9 mouse cellular contexts compared by ENCODE assay signal in the genomic region with DNA sequence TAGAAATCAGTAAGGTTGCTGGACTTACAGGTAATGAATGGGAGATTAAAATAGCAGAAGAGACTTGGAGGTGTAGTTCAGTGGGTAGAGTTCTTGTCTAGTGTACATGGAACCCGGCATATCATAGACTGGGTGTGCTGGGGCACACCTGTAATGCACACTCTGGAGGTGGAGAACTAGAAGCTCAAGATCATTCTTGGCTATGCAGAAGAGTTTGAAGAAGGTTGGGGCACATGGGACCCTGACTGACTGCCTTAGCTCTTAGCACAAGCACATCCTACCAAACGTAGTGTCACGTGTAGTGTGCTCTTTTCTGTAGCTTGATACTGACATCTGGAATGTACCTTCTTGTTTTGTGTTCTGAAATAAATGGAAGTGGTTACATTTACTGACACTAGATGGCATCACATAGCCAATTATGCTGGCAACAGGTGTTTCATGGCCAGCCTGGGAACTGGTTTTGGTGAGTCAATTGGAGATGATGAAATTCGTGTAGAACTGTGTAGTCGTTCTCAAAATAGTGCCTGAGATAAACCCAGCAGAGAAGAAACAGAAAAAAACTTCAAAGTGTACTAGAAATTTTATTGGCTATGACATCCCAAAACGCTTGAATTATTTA. TPM values are rescaled to one million over a fixed set of nuclear protein-coding genes. Genes with fewer than 3 reads are reported as not detected.
DNase-seq lines count a peak whose midpoint lies in the region; ATAC-seq and TF ChIP-seq lines count a peak whose summit lies in the region.
"Had no signal": no experiment of that assay in that cellular context is flagged by ENCODE, and none has a peak within 500 bp of the region (broad histone marks: within the 10 kb centered on the region; RNA-seq: fewer than 3 reads in every experiment).

No protein-coding gene starts in this region.

- ATAC-seq in kidney, embryonic 15.5 days (replicated peaks; ENCODE audit: low FRiP score), result no peak
- ATAC-seq in midbrain, embryonic 11.5 days (ENCODE audit: low FRiP score), result 0 out of 2 replicates have a peak, but pooled peaks have one; percentile 33

- peak; percentile 65 for DNase-seq in kidney, adult 9 months
- peak; percentile 51 for DNase-seq in CD4-positive helper T cell, adult 2 months (ENCODE audit: low read depth, low spot score)
- peak; percentile 68 for DNase-seq in MEL (ENCODE audit: low read depth, low spot score)
- peak; percentile 54 for DNase-seq in forelimb bud, embryonic 11.5 days (ENCODE audit: low read depth, low spot score)
- DNase-seq in midbrain, embryonic 11.5 days (ENCODE audit: low spot score, missing footprints), result peak; percentile 87
- DNase-seq in ovary, adult 18-20 months (ENCODE audit: low spot score), result no peak

- H3K27me3 ChIP-seq in kidney, embryonic 15.5 days, result no peaks in the 10 kb centered on the region
- H3K27me3 ChIP-seq in MEL (ENCODE audit: control insufficient read depth in 1 of 2, insufficient read depth in 2 of 2, low read length in 2 of 2), result no peaks in the 10 kb centered on the region; a peak in 2 of 4 replicates
- no peaks in the 10 kb centered on the region for H3K27me3 ChIP-seq in midbrain, embryonic 11.5 days (ENCODE audit: control insufficient read depth, insufficient read depth, low read length)
- H3K27me3 ChIP-seq: heart, embryonic 13.5 days; neural tube, embryonic 12.5 days had no signal

- no peak overlapping the region for H3K27ac ChIP-seq in kidney, embryonic 15.5 days
- H3K27ac ChIP-seq in MEL (ENCODE audit: control insufficient read depth, low read depth, low read length), result no peak overlapping the region
- no peak overlapping the region for H3K27ac ChIP-seq in midbrain, embryonic 11.5 days (ENCODE audit: low read depth, low read length)
- H3K27ac ChIP-seq: heart, embryonic 13.5 days; neural tube, embryonic 12.5 days had no signal

- peak; percentile 96 for TF ChIP-seq RAD21 in MEL (IDR thresholded peaks at IDR 0.05; ENCODE audit: low read depth, low read length)

- H3K9me3 ChIP-seq in kidney, embryonic 15.5 days (replicated peaks), result no peaks in the 10 kb centered on the region
- H3K9me3 ChIP-seq in MEL (replicated peaks; ENCODE audit: insufficient read depth, low read length), result no peaks in the 10 kb centered on the region
- no peaks in the 10 kb centered on the region for H3K9me3 ChIP-seq in midbrain, embryonic 11.5 days (ENCODE audit: control insufficient read depth, low read length)
- H3K9me3 ChIP-seq: heart, embryonic 13.5 days; neural tube, embryonic 12.5 days had no signal

- no peak for TF ChIP-seq EP300 in MEL (IDR thresholded peaks at IDR 0.05; ENCODE audit: low read depth in 1 of 2, low read length in 2 of 2)

- TF ChIP-seq POLR2A in MEL (IDR thresholded peaks at IDR 0.05; ENCODE audit: control insufficient read depth in 1 of 2, insufficient read depth in 1 of 2, low read depth in 1 of 2, low read length in 2 of 2, poor library complexity in 1 of 2), result no peak

- no peak overlapping the region for H3K9ac ChIP-seq in kidney, embryonic 15.5 days
- no peak overlapping the region for H3K9ac ChIP-seq in MEL (ENCODE audit: control insufficient read depth, low read depth, low read length, poor library complexity, severe bottlenecking)
- no peak overlapping the region for H3K9ac ChIP-seq in midbrain, embryonic 11.5 days (ENCODE audit: low read length)
- H3K9ac ChIP-seq: heart, embryonic 13.5 days; neural tube, embryonic 12.5 days had no signal

- H3K36me3 ChIP-seq in kidney, embryonic 15.5 days, result no peaks in the 10 kb centered on the region
- H3K36me3 ChIP-seq in MEL (ENCODE audit: control insufficient read depth in 1 of 2, insufficient read depth in 2 of 2, low read length in 2 of 2), result no peaks in the 10 kb centered on the region
- no peaks in the 10 kb centered on the region for H3K36me3 ChIP-seq in midbrain, embryonic 11.5 days (ENCODE audit: control insufficient read depth, insufficient read depth, low read length)
- H3K36me3 ChIP-seq: heart, embryonic 13.5 days; neural tube, embryonic 12.5 days had no signal

- peaks cover 3% of the 10 kb centered on the region; the same call in 1 of the 2 replicates for H3K4me1 ChIP-seq in kidney, embryonic 15.5 days
- no peaks in the 10 kb centered on the region; a peak in 1 of 4 replicates for H3K4me1 ChIP-seq in MEL (ENCODE audit: control insufficient read depth in 1 of 2, insufficient read depth in 2 of 2, low read length in 2 of 2)
- H3K4me1 ChIP-seq in midbrain, embryonic 11.5 days (ENCODE audit: control insufficient read depth, insufficient read depth, low read length), result no peaks in the 10 kb centered on the region
- H3K4me1 ChIP-seq: neural tube, embryonic 12.5 days had no signal

- H3K4me3 ChIP-seq in kidney, embryonic 15.5 days (replicated peaks), result no peak overlapping the region
- H3K4me3 ChIP-seq in MEL (ENCODE audit: control insufficient read depth in 1 of 2, insufficient read depth in 1 of 2, low read depth in 2 of 2, low read length in 2 of 2), result no peak overlapping the region
- H3K4me3 ChIP-seq in midbrain, embryonic 11.5 days (ENCODE audit: low read depth, low read length), result no peak overlapping the region
- H3K4me3 ChIP-seq: heart, embryonic 13.5 days; neural tube, embryonic 12.5 days had no signal

- peak; percentile 45 to 89 (median 46) for TF ChIP-seq CTCF in MEL (IDR thresholded peaks at IDR 0.05 in 2 of 3, conservative IDR thresholded peaks at IDR 0.05 in 1 of 3; ENCODE audit: control insufficient read depth in 1 of 3, insufficient read depth in 1 of 3, low read depth in 2 of 3, low read length in 3 of 3, poor library complexity in 1 of 3, severe bottlenecking in 1 of 3)

- 42% methylated on average over 6 of the region's 6 CpGs for WGBS in kidney, embryonic 15.5 days
- 60% methylated on average over 6 of the region's 6 CpGs for WGBS in midbrain, embryonic 11.5 days

- no peaks in the 10 kb centered on the region for H3K79me2 ChIP-seq in MEL (ENCODE audit: control insufficient read depth, insufficient read depth, low read length, poor library complexity)

- H3K4me2 ChIP-seq in kidney, embryonic 15.5 days, result no peak overlapping the region
- H3K4me2 ChIP-seq in midbrain, embryonic 11.5 days, result no peak overlapping the region
- H3K4me2 ChIP-seq: heart, embryonic 13.5 days; neural tube, embryonic 12.5 days had no signal

TF ChIP-seq in MEL, 35 proteins besides CTCF, POLR2A, EP300 and RAD21:
- TF ChIP-seq SIN3A (IDR thresholded peaks at IDR 0.05; ENCODE audit: low read length), result 0 out of 2 replicates have a peak, but pooled peaks have one; percentile 30
- no peak for TF ChIP-seq MXI1 (IDR thresholded peaks at IDR 0.05; ENCODE audit: low read depth, low read length)
- peak; percentile 37; the same call in 1 of the 2 replicates for TF ChIP-seq USF1 (IDR thresholded peaks at IDR 0.05; ENCODE audit: low read depth, low read length)
- peak; percentile 95 for TF ChIP-seq SMC3 (IDR thresholded peaks at IDR 0.05; ENCODE audit: low read depth, low read length)
- no peak for TF ChIP-seq CHD2 (IDR thresholded peaks at IDR 0.05; ENCODE audit: low read length)
- no peak for TF ChIP-seq NELFE (IDR thresholded peaks at IDR 0.05; ENCODE audit: low read depth, low read length)
- TF ChIP-seq GATA1 (IDR thresholded peaks at IDR 0.05; ENCODE audit: low read depth, low read length), result no peak
- TF ChIP-seq MAZ (IDR thresholded peaks at IDR 0.05; ENCODE audit: low read depth, low read length), result no peak
- TF ChIP-seq GABPA (IDR thresholded peaks at IDR 0.05; ENCODE audit: low read depth, low read length), result no peak
- TF ChIP-seq ZC3H11A (IDR thresholded peaks at IDR 0.05; ENCODE audit: low read depth, low read length), result peak; percentile 90

RNA-seq across cellular contexts. Expression of a gene that starts 22.4 kb away (rescaled TPM):
- polyA plus RNA-seq in kidney, embryonic 15.5 days (2015; fragmentation: Nextera tagmentation; extraction: Ambion mirVana), result 36.7 and 39.9 TPM in 2 replicates
- total RNA-seq in MEL (2012; rRNA removed), result 0.08 and 0.16 TPM in 2 replicates
- under 1 TPM in 1 of 2 experiments, not detected in 1; 0.21 TPM for polyA plus RNA-seq in MEL (2012; ENCODE audit: insufficient read depth in 1 of 2, insufficient read length in 2 of 2, low read depth in 1 of 2, low replicate concordance in 2 of 2, missing spikeins in 1 of 2)
- 5.3 and 7.4 TPM in 2 replicates for polyA plus RNA-seq in midbrain, embryonic 11.5 days (2014; fragmentation: Nextera tagmentation; extraction: Ambion mirVana)

RNA-seq across cellular contexts. Expression of a gene that starts 33.0 kb away (rescaled TPM):
- polyA plus RNA-seq in kidney, embryonic 15.5 days (2015; fragmentation: Nextera tagmentation; extraction: Ambion mirVana), result 3.5 and 4.4 TPM in 2 replicates
- not detected in 2 replicates for total RNA-seq in MEL (2012; rRNA removed)
- polyA plus RNA-seq in MEL (2012; ENCODE audit: insufficient read depth in 1 of 2, insufficient read length in 2 of 2, low read depth in 1 of 2, low replicate concordance in 2 of 2, missing spikeins in 1 of 2), result not detected
- polyA plus RNA-seq in midbrain, embryonic 11.5 days (2014; fragmentation: Nextera tagmentation; extraction: Ambion mirVana), result not detected in 2 replicates
- polyA plus RNA-seq: neural tube, embryonic 12.5 days had no signal
